Mouse (Mus musculus): ENCODE data around the gene Ltbp1. TPM values are rescaled to one million over a fixed set of nuclear protein-coding genes. Genes with fewer than 3 reads are reported as not detected.

Gene Ltbp1
- total and polyA plus RNA-seq, 3 experiments: 12.7 to 15.1 (median 13.0) TPM

DNA sequence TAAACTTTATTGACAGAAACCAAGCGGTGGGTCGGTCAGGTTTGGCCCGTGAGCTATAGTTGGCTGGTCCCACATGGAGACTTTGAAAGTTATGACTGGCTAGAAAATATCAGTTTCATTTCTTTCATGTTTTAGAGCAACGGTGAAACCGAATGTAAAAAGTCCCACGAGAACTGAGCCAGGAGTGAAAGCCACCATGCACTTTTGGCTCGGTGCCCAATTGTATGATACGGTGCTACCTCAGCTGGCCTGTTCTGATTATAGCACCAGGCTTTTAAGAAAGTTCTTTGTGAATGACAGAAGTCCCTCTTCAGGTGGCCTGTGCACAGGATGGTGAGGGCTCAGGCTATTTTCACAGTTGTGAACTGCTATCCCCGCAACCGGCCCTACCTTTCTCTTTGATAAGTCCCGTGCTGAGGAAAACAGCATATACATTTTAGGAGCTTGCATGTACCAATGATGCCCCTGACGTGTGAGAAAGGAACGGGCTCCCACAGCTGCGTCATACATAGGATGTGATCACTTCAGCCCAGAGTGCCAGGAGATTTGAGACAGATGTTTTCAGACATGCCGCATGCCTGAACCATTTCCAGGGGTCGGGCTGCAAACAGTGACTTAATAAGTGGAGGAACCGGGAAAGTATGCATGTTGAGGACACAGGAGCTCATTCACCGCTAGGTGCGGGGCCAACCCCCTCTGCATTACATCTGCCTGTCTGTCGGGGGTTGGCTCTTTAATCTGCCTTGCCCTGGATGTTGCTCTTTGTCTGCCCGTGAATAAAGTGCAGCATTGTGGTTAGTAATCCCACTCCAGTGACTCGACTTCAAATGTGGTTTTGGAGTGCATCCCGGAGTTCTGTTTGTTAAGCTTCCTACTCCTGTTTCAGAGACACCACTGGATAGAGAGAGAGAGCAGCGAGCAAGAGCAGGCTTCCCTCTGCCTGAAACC, 172.8 kb downstream of the Ltbp1 start:
- peak; percentile 12 for DNase-seq

DNA sequence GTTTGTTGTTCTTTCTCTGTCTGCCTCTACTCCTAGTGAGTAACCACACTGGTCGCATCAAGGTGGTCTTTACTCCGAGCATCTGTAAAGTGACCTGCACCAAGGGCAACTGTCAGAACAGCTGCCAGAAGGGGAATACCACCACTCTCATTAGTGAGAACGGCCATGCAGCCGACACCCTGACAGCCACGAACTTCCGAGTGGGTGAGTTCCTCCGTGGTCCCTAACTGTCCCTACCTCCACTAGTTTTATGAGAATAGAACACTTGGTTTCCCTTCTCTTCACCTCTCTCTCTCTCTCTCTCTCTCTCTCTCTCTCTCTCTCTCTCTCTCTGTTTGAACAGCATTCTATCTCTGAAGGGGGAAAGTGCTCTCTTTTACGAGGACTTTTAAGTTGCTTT, 173.6 kb downstream of the Ltbp1 start:
- DNase-seq: no peak

- DNase-seq: no peak
Observed at GRCm38 (mm10) chr17:75180301-75180700, 174.9 kb downstream of the Ltbp1 start.

DNA sequence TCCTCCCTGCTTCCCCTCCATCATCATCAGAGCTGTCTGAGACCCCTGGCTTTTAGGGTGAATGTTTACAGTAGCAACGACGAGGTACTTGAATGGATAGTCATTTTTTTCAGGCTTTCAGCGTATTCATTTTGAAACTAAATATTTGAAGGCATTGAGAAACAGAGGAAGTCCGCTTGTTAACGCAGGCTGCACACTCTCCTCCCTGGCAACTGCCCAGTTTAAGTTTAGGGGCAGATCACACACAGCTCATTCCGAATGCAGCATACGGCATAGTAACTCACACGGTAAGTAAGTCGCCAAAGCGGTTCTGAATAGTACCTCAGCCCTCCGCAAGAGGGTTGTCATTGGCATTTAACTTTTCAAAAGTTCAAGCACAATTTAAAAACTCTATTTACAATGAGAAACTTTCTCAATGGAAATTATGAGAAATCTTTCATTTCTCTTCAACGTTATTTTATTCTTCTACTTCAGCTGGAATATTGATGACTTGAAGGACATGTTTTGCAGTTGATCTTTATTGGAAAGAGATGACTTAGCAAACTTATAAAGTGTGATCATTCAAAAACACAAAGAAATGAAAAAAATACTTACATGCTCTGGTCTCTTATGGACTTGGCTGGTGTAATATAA, 175.7 kb downstream of the Ltbp1 start:
- no peak for DNase-seq

GRCm38 (mm10) chr17:75182319-75183001, 177.1 kb downstream of the Ltbp1 start:
- no peak for DNase-seq

DNA sequence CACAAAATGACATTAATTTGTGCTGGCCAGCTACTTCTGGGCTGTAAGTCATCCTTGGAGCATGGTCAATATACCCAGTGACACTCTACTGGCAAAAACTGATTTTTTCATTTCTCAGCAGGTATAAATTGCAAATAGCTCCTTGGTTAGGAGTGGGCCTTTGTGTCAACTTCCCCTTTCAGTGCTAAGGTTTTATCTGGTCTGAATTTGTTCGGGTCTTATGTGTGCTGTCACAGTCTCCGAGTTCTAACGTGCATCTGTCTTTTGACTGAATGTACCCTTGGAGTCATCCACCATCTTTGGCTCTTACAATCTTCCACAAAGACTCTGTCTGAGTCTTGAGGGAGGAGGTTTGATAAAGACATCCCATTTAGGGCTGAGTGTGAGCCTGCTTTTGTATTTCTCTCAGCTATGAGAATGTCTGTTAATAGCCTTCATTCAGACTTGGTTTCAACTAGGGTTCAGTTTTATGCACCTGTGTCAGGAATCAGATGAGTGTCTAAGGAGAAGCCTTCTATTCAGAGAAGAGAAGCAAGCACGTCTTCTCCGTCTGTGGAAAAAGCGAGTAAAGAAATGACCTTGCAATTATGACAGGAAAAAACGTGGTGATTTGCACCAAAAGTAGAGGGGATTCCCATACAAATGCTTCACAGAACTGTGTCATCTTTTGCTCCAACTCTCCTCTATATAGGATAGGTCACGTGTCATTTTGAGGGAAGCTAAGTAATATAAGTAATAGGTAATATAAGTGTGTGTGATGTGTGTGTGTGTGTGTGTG, 181.6 kb downstream of the Ltbp1 start:
- DNase-seq: no peak

DNA sequence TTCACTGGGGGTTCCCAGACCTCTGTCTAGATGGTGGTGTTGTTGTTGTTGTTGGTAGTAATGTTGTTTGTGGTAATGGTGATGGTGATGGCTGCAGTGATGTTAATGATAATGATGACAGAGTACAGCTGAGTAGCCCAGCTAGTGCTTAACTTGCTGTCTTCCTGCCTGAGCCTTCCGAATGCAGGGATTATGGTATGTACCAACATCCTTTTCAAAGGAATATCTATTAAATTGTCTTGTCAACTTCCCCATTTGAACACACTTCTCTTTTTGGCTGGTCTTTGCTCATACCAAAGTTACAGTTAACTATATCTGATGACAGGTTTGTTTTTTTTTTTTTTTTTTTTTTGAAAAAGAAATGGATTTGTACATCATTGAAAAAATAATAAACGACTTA, 191.6 kb downstream of the Ltbp1 start:
- no peak for DNase-seq

DNA sequence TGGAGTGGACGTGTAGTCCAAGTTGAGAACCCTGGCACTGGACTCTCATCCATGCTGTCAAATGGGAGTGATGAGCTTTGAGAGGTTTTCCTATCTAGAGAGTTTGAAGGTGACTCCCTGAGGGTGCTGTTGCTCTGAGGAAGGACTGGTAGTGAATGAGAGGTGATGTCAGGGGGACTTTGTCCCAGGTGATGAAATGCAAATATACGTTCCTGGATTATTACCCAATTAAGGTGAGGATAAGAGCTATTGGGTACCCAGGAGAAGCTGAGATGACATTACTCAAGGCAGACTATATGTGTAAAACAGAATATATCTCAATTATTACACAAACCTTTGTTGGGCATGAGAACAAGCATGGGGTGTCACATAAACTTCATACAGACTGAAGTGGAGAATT, 193.4 kb downstream of the Ltbp1 start:
- DNase-seq: no peak

- peak; percentile 49 for DNase-seq
Observed at GRCm38 (mm10) chr17:75199694-75200093, 194.3 kb downstream of the Ltbp1 start.

GRCm38 (mm10) chr17:75202314-75202713, 196.9 kb downstream of the Ltbp1 start:
- no peak for DNase-seq

DNA sequence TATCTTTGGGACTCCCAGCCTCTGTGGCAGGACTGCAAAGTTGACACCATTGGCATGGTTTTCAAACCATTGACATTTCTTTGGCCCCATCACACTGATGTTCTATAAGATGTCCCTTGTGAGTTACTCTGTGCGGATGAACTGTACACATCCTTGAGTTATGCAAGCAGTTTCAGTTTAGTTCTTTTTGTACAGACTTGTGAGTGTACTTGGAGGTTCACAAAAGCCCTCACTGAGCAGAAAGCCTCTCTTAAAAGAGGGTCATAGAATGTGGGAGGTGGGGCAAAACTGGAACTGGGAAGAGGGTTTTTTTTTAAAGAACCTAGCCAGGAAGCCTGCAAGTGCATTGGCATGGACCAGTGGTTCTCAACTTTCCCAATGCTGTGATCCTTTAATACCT, 198.7 kb downstream of the Ltbp1 start:
- no peak for DNase-seq

GRCm38 (mm10) chr17:75206281-75206680, 200.9 kb downstream of the Ltbp1 start:
- DNase-seq: no peak

- DNase-seq: no peak
Observed at GRCm38 (mm10) chr17:75208164-75208698, 202.9 kb downstream of the Ltbp1 start.

- DNase-seq: no peak
Observed at GRCm38 (mm10) chr17:75210526-75210925, 205.2 kb downstream of the Ltbp1 start.

- peak; percentile 10 for DNase-seq
Observed at GRCm38 (mm10) chr17:75216362-75216761, 211.0 kb downstream of the Ltbp1 start.

DNA sequence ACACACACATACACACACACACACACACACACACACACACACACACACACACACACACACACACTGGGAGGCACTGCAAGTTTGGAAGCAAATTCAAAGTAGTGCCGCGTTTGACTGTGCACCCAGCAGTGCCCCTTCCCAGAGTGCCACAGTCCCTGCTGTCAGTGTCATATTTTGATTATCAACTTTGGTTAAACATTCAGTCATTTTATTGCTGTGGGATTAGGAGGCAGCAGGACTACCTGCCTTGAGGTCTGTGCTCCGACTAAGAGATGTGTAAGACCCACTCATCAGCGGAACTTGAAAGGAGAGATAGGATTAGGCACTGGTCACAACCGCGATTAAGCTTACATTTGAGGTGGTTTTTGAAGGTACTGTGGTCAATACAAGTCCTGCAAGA, 213.3 kb downstream of the Ltbp1 start:
- DNase-seq: no peak

- no peak for DNase-seq
Observed at GRCm38 (mm10) chr17:75228321-75228720, 223.0 kb downstream of the Ltbp1 start.

- DNase-seq: no peak
Observed at GRCm38 (mm10) chr17:75233206-75233605, 227.8 kb downstream of the Ltbp1 start.

- DNase-seq: no peak
Observed at GRCm38 (mm10) chr17:75233923-75234322, 228.6 kb downstream of the Ltbp1 start.

GRCm38 (mm10) chr17:75235781-75236180, 230.4 kb downstream of the Ltbp1 start:
- DNase-seq: no peak

DNA sequence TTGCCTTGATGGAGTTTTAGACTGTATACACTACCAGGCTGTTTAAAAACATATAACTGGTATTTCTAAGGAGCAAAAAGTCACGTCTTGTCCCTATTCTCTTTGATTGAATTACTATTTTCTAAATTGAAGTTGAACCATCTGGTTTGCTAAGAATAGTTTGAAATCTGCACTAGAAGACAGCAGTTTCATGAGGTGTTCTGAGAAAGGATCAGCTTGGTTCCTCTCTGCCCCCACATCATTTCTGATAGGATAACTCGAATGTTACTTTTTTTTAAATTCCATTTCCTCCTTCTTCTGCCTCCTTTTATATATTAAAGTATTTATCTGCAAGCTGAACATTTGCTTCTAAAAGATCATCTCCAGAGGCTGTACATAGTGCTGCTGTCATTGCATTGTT, 231.2 kb downstream of the Ltbp1 start:
- DNase-seq: no peak

DNA sequence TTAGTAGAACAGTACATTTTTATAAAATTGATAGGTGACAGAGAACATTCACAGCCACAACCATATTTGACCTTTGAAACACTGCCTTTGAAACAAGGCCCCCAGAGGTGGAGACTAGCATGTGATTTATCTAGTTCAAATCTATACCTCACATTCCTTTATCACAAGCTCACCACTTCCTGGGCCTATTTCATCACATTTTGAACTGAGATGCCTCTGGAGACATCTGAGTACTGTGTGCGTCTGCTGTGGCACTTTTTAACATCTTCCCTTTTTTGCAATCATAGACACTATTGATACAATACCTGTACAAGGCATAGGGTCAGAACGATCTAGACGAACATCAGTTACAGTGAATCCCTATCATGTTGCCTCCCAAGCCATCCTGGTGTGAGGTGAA, 232.1 kb downstream of the Ltbp1 start:
- no peak for DNase-seq

Data from adrenal gland, adult 2 months (tissue).